Mouse (Mus musculus): Measurements from ENCODE around the gene Gm5678. TPM values are rescaled to one million over a fixed set of nuclear protein-coding genes. Genes with fewer than 3 reads are reported as not detected.

Gene Gm5678
- polyA plus RNA-seq, 1 experiment from 2014 or later = not detected

Other genes starting within 250 kb of the Gm5678 start
- gene Setd4, start 24.0 kb upstream of the Gm5678 start, polyA plus RNA-seq (2015; fragmentation: Nextera tagmentation; extraction: Ambion mirVana) = 19.4 and 21.2 TPM in 2 replicates
- gene Cbr1, start 22.2 kb upstream of the Gm5678 start, polyA plus RNA-seq (2015; fragmentation: Nextera tagmentation; extraction: Ambion mirVana) = 146 and 150 TPM in 2 replicates
- 1.6 and 1.7 TPM in 2 replicates for gene Cbr3, start 55.1 kb downstream of the Gm5678 start, polyA plus RNA-seq (2015; fragmentation: Nextera tagmentation; extraction: Ambion mirVana)
- gene Dop1b, start 83.8 kb downstream of the Gm5678 start, polyA plus RNA-seq (2015; fragmentation: Nextera tagmentation; extraction: Ambion mirVana) = 40.9 and 43.8 TPM in 2 replicates
- gene Morc3, start 204.0 kb downstream of the Gm5678 start, polyA plus RNA-seq (2015; fragmentation: Nextera tagmentation; extraction: Ambion mirVana) = 32.8 and 34.1 TPM in 2 replicates